Mouse (Mus musculus): ENCODE results near the gene Farp1. TPM values are rescaled to one million over a fixed set of nuclear protein-coding genes. Genes with fewer than 3 reads are reported as not detected.
A peak's percentile ranks its signal among the peaks of the same experiment; 100 is the strongest.

Farp1 gene
- polyA plus RNA-seq, 1 experiment from 2014 or later: 3.7 TPM

- 69% methylated on average over 19 of the region's 19 CpGs for WGBS (ENCODE audit: insufficient replicate concordance)
- Histone ChIP-seq H3K4me2 (ENCODE audit: low read depth, low read length) (no peak overlapping the region), H3K4me3 (ENCODE audit: low read depth, low read length) (no peak overlapping the region), H3K4me1 (ENCODE audit: control insufficient read depth, low read depth, low read length) (no peaks in the 10 kb centered on the region), H3K36me3 (ENCODE audit: control insufficient read depth, insufficient read depth) (no peaks in the 10 kb centered on the region), H3K27me3 (ENCODE audit: control insufficient read depth, insufficient read depth, low read depth, low read length) (no peaks in the 10 kb centered on the region), H3K9me3 (replicated peaks; ENCODE audit: control insufficient read depth, low read length) (no peaks in the 10 kb centered on the region), H3K27ac (ENCODE audit: low read length) (no peak overlapping the region), H3K9ac (ENCODE audit: low read depth, low read length) (no peak overlapping the region)
- no peak for ATAC-seq (ENCODE audit: low read depth)
These were observed 137.4 kb downstream of the Farp1 start for GRCm38 (mm10) chr14:121172065-121173036.

GRCm38 (mm10) chr14:121175385-121175784 lies 140.4 kb downstream of the Farp1 start:
- Histone ChIP-seq H3K4me3 (ENCODE audit: low read depth, low read length) (no peak overlapping the region), H3K4me2 (ENCODE audit: low read depth, low read length) (no peak overlapping the region), H3K27ac (ENCODE audit: low read length) (no peak overlapping the region), H3K27me3 (ENCODE audit: control insufficient read depth, insufficient read depth, low read depth, low read length) (no peaks in the 10 kb centered on the region), H3K9me3 (replicated peaks; ENCODE audit: control insufficient read depth, low read length) (no peaks in the 10 kb centered on the region), H3K4me1 (ENCODE audit: control insufficient read depth, low read depth, low read length) (no peaks in the 10 kb centered on the region), H3K9ac (ENCODE audit: low read depth, low read length) (no peak overlapping the region), H3K36me3 (ENCODE audit: control insufficient read depth, insufficient read depth) (no peaks in the 10 kb centered on the region)
- 26% methylated on average over 9 of the region's 9 CpGs for WGBS (ENCODE audit: insufficient replicate concordance)
- ATAC-seq (ENCODE audit: low read depth): peak; percentile 39

- 47% methylated on average over 4 of the region's 4 CpGs for WGBS (ENCODE audit: insufficient replicate concordance)
These were observed 140.9 kb downstream of the Farp1 start for GRCm38 (mm10) chr14:121175861-121176260.

GRCm38 (mm10) chr14:121177907-121178306 lies 142.9 kb downstream of the Farp1 start:
- no peaks in the 10 kb centered on the region for H3K27me3 ChIP-seq (ENCODE audit: control insufficient read depth, insufficient read depth, low read depth, low read length)
- no peak overlapping the region for H3K9ac ChIP-seq (ENCODE audit: low read depth, low read length)
- no peaks in the 10 kb centered on the region for H3K9me3 ChIP-seq (replicated peaks; ENCODE audit: control insufficient read depth, low read length)
- H3K4me1 ChIP-seq (ENCODE audit: control insufficient read depth, low read depth, low read length): no peaks in the 10 kb centered on the region
- H3K36me3 ChIP-seq (ENCODE audit: control insufficient read depth, insufficient read depth): no peaks in the 10 kb centered on the region
- H3K4me3 ChIP-seq (ENCODE audit: low read depth, low read length): no peak overlapping the region
- H3K27ac ChIP-seq (ENCODE audit: low read length): no peak overlapping the region
- H3K4me2 ChIP-seq (ENCODE audit: low read depth, low read length): no peak overlapping the region
- no peak for ATAC-seq (ENCODE audit: low read depth)
- 72% methylated on average over 6 of the region's 6 CpGs for WGBS (ENCODE audit: insufficient replicate concordance)

More at GRCm38 (mm10) chr14:121175861-121176260, 140.9 kb downstream of the Farp1 start:
- no peaks in the 10 kb centered on the region for H3K9me3 ChIP-seq (replicated peaks; ENCODE audit: control insufficient read depth, low read length)
- H3K36me3 ChIP-seq (ENCODE audit: control insufficient read depth, insufficient read depth): no peaks in the 10 kb centered on the region
- no peak overlapping the region for H3K27ac ChIP-seq (ENCODE audit: low read length)
- no peak overlapping the region for H3K4me2 ChIP-seq (ENCODE audit: low read depth, low read length)
- no peak overlapping the region for H3K9ac ChIP-seq (ENCODE audit: low read depth, low read length)
- no peaks in the 10 kb centered on the region for H3K4me1 ChIP-seq (ENCODE audit: control insufficient read depth, low read depth, low read length)
- ATAC-seq (ENCODE audit: low read depth): no peak
- no peaks in the 10 kb centered on the region for H3K27me3 ChIP-seq (ENCODE audit: control insufficient read depth, insufficient read depth, low read depth, low read length)
- H3K4me3 ChIP-seq (ENCODE audit: low read depth, low read length): no peak overlapping the region

- 65% methylated on average over 9 of the region's 9 CpGs for WGBS (ENCODE audit: insufficient replicate concordance)
These were observed 145.6 kb downstream of the Farp1 start for GRCm38 (mm10) chr14:121180611-121181010.

GRCm38 (mm10) chr14:121181798-121182197 lies 146.8 kb downstream of the Farp1 start:
- Histone ChIP-seq H3K4me3 (ENCODE audit: low read depth, low read length) (no peak overlapping the region), H3K27me3 (ENCODE audit: control insufficient read depth, insufficient read depth, low read depth, low read length) (no peaks in the 10 kb centered on the region), H3K27ac (ENCODE audit: low read length) (no peak overlapping the region), H3K9ac (ENCODE audit: low read depth, low read length) (no peak overlapping the region), H3K4me1 (ENCODE audit: control insufficient read depth, low read depth, low read length) (no peaks in the 10 kb centered on the region), H3K9me3 (replicated peaks; ENCODE audit: control insufficient read depth, low read length) (no peaks in the 10 kb centered on the region), H3K36me3 (ENCODE audit: control insufficient read depth, insufficient read depth) (no peaks in the 10 kb centered on the region), H3K4me2 (ENCODE audit: low read depth, low read length) (no peak overlapping the region)
- 58% methylated on average over 4 of the region's 4 CpGs for WGBS (ENCODE audit: insufficient replicate concordance)
- no peak for ATAC-seq (ENCODE audit: low read depth)

More at GRCm38 (mm10) chr14:121180611-121181010, 145.6 kb downstream of the Farp1 start:
- no peak overlapping the region for H3K9ac ChIP-seq (ENCODE audit: low read depth, low read length)
- H3K27me3 ChIP-seq (ENCODE audit: control insufficient read depth, insufficient read depth, low read depth, low read length): no peaks in the 10 kb centered on the region
- no peak for ATAC-seq (ENCODE audit: low read depth)
- H3K4me3 ChIP-seq (ENCODE audit: low read depth, low read length): no peak overlapping the region
- no peaks in the 10 kb centered on the region for H3K4me1 ChIP-seq (ENCODE audit: control insufficient read depth, low read depth, low read length)
- H3K4me2 ChIP-seq (ENCODE audit: low read depth, low read length): no peak overlapping the region
- H3K36me3 ChIP-seq (ENCODE audit: control insufficient read depth, insufficient read depth): no peaks in the 10 kb centered on the region
- H3K9me3 ChIP-seq (replicated peaks; ENCODE audit: control insufficient read depth, low read length): no peaks in the 10 kb centered on the region
- H3K27ac ChIP-seq (ENCODE audit: low read length): no peak overlapping the region

- WGBS (ENCODE audit: insufficient replicate concordance): 62% methylated on average over 8 of the region's 8 CpGs
- Histone ChIP-seq H3K4me1 (ENCODE audit: control insufficient read depth, low read depth, low read length) (no peaks in the 10 kb centered on the region), H3K36me3 (ENCODE audit: control insufficient read depth, insufficient read depth) (no peaks in the 10 kb centered on the region), H3K4me2 (ENCODE audit: low read depth, low read length) (no peak overlapping the region), H3K4me3 (ENCODE audit: low read depth, low read length) (no peak overlapping the region), H3K27me3 (ENCODE audit: control insufficient read depth, insufficient read depth, low read depth, low read length) (no peaks in the 10 kb centered on the region), H3K27ac (ENCODE audit: low read length) (no peak overlapping the region), H3K9me3 (replicated peaks; ENCODE audit: control insufficient read depth, low read length) (no peaks in the 10 kb centered on the region), H3K9ac (ENCODE audit: low read depth, low read length) (no peak overlapping the region)
- no peak for ATAC-seq (ENCODE audit: low read depth)
These were observed 148.0 kb downstream of the Farp1 start for GRCm38 (mm10) chr14:121182967-121183366.

GRCm38 (mm10) chr14:121183414-121184130 lies 148.6 kb downstream of the Farp1 start:
- H3K27ac ChIP-seq (ENCODE audit: low read length): no peak overlapping the region
- no peaks in the 10 kb centered on the region for H3K9me3 ChIP-seq (replicated peaks; ENCODE audit: control insufficient read depth, low read length)
- H3K4me1 ChIP-seq (ENCODE audit: control insufficient read depth, low read depth, low read length): no peaks in the 10 kb centered on the region
- no peaks in the 10 kb centered on the region for H3K27me3 ChIP-seq (ENCODE audit: control insufficient read depth, insufficient read depth, low read depth, low read length)
- WGBS (ENCODE audit: insufficient replicate concordance): 60% methylated on average over 8 of the region's 8 CpGs
- no peak overlapping the region for H3K4me2 ChIP-seq (ENCODE audit: low read depth, low read length)
- no peak overlapping the region for H3K9ac ChIP-seq (ENCODE audit: low read depth, low read length)
- no peak for ATAC-seq (ENCODE audit: low read depth)
- H3K4me3 ChIP-seq (ENCODE audit: low read depth, low read length): no peak overlapping the region
- no peaks in the 10 kb centered on the region for H3K36me3 ChIP-seq (ENCODE audit: control insufficient read depth, insufficient read depth)

- H3K4me1 ChIP-seq (ENCODE audit: control insufficient read depth, low read depth, low read length): no peaks in the 10 kb centered on the region
- H3K27me3 ChIP-seq (ENCODE audit: control insufficient read depth, insufficient read depth, low read depth, low read length): no peaks in the 10 kb centered on the region
- no peak for ATAC-seq (ENCODE audit: low read depth)
- H3K4me2 ChIP-seq (ENCODE audit: low read depth, low read length): no peak overlapping the region
- H3K27ac ChIP-seq (ENCODE audit: low read length): no peak overlapping the region
- no peaks in the 10 kb centered on the region for H3K9me3 ChIP-seq (replicated peaks; ENCODE audit: control insufficient read depth, low read length)
- no peaks in the 10 kb centered on the region for H3K36me3 ChIP-seq (ENCODE audit: control insufficient read depth, insufficient read depth)
- H3K4me3 ChIP-seq (ENCODE audit: low read depth, low read length): no peak overlapping the region
- H3K9ac ChIP-seq (ENCODE audit: low read depth, low read length): no peak overlapping the region
- 70% methylated on average over 8 of the region's 8 CpGs for WGBS (ENCODE audit: insufficient replicate concordance)
These were observed 149.4 kb downstream of the Farp1 start for GRCm38 (mm10) chr14:121184351-121184750.
